Mouse (Mus musculus): ENCODE measurements around the gene Sez6l. TPM values are rescaled to one million over a fixed set of nuclear protein-coding genes. Genes with fewer than 3 reads are reported as not detected.

Sez6l gene
- polyA plus RNA-seq (2015; fragmentation: Nextera tagmentation; extraction: Ambion mirVana), result 26.7 and 32.5 TPM in 2 replicates

DNA sequence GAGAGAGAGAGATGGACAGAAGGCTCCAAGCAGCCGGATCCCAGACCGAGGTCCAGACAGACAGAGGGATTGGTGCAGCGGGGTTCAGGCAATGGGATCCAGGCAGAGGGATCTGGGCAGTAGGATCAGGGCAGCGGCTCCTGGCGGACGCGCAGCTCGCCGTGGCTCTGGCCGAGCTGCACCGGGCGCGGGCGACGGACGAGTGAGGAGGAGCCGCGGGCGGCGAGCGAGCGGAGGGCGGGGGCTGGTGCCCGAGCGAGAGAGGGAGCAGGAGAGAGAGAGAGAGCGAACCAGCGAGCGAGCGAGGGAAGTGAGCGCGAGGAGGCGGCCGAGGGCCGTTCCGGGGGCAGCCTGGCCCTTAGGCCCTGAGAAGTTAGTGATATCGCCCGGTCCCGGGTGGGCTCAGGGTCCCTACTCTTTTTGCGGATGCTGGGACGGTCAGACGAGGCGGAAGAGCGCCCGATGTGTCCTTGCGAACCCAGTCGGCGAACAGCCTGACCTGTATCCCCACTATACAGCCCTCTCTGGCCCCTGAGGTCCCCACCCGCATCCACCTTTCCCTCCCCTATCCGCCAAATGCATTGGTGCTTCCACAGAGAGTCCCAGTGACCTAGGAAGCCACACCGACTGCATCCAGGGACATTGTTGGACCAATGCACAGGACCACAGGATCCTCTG, at the start of gene Sez6l:
Gene Sez6l, minus strand, starts transcription at position 193 of the 678 bp plus-strand sequence.
- Histone ChIP-seq H3K36me3 (no peaks in the 10 kb centered on the region), H3K4me3 (replicated peaks) (peak within 1 kb of the TSS; percentile 68), H3K27me3 (replicated peaks) (no peaks in the 10 kb centered on the region), H3K27ac (replicated peaks) (peak within 1 kb of the TSS; percentile 82), H3K4me1 (peaks cover 62% of the 10 kb centered on the region), H3K9ac (replicated peaks) (peak within 1 kb of the TSS; percentile 77), H3K9me3 (replicated peaks) (no peaks in the 10 kb centered on the region), H3K4me2 (peak within 1 kb of the TSS; percentile 76)
- ATAC-seq (ENCODE audit: low FRiP score), result peak; percentile 81
- under 1% methylated on average over 45 of the region's 50 CpGs for whole genome bisulfite sequencing

DNA sequence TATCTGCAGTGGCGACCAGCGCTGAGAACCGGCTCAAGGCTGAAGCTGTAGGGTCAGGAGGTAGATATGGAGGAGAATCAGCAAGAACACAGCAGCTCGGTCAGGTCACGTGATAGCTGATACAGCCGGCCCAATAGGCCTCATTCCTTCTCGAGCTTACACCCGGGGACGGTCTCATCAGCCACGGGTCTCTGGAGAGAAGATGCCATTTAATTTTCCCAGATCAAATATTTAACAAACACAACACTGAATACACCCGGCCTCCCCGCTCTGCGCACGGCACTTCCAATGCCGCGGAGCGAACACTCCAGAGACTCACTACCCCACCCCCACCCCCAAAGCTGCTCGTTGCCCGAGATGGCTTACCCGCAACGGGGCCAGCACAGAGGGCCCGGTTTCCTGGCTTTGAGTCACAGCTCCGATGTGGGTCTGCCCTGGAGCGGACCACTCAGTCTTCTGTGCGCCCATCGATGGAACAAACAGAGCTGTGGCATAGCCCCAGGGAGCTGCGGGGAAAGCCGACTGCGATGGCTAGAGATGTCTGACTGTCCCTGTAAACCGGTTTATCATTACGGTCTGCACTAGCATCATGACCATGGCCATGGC, 48.7 kb upstream of the Sez6l start:
- no peaks in the 10 kb centered on the region for H3K36me3 ChIP-seq
- no peak overlapping the region for H3K4me3 ChIP-seq (replicated peaks)
- H3K4me2 ChIP-seq, result peak overlapping the region; percentile 35
- H3K27me3 ChIP-seq (replicated peaks), result 0 out of 2 replicates have a peak, but pooled peaks cover 4% of the 10 kb centered on the region
- no peak overlapping the region; the same call in 1 of the 2 replicates for H3K27ac ChIP-seq (replicated peaks)
- peak; percentile 21; the same call in 1 of the 2 replicates for ATAC-seq (ENCODE audit: low FRiP score)
- peaks cover 35% of the 10 kb centered on the region for H3K4me1 ChIP-seq
- no peaks in the 10 kb centered on the region for H3K9me3 ChIP-seq (replicated peaks)
- 37% methylated on average over 31 of the region's 31 CpGs for WGBS
- H3K9ac ChIP-seq (replicated peaks), result no peak overlapping the region

DNA sequence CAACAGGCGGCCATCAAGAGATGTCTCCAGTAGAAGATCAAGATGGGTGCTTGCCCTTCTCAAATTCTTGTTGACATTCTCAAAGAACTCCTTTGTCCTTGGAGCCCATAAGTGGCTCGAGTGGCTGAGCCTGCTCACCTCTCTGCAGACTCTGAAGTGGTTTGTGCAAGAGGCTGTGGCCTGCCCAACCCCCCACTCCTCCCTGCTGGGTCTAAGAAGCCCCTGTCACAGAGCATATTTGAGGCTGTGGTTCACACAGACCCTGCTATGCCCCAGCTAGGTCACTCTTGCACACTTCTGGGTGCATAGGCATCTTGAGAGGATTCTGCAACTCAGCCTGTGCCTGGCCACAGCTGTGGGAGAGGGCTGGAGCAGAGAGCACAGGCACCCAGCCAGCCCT, 46.0 kb upstream of the Sez6l start:
- 50% methylated on average over 2 of the region's 2 CpGs for WGBS
- Histone ChIP-seq H3K27ac (replicated peaks) (no peak overlapping the region), H3K9ac (replicated peaks) (no peak overlapping the region)

DNA sequence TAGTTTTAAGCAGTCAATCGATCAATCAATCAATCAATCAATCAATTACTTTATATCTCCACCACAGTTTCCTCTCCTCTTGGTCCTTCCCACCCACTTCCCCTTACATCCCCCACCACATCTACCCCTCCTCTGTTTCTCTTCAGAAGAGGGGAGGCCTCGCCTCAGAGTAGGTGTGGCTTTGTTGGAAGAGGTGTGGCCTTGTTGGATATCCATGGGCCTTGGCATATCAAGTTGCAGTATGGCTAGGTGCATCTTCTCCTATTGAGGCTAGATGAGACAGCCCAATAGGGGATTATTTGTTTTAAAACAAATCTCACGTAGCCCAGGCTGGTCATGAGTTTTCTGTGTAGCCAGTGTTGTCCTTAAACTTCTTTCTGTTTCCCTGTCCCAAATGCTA, 43.3 kb upstream of the Sez6l start:
- H3K9me3 ChIP-seq (replicated peaks), result no peaks in the 10 kb centered on the region
- no peak overlapping the region for H3K9ac ChIP-seq (replicated peaks)
- no peak for ATAC-seq (ENCODE audit: low FRiP score)
- peaks cover 15% of the 10 kb centered on the region for H3K4me1 ChIP-seq
- H3K27me3 ChIP-seq (replicated peaks), result 0 out of 2 replicates have a peak, but pooled peaks cover 4% of the 10 kb centered on the region
- no peak overlapping the region for H3K4me3 ChIP-seq (replicated peaks)
- no peak overlapping the region for H3K4me2 ChIP-seq
- WGBS, result 64% methylated on average over 3 of the region's 3 CpGs
- no peak overlapping the region for H3K27ac ChIP-seq (replicated peaks)
- H3K36me3 ChIP-seq, result no peaks in the 10 kb centered on the region

More for the DNA sequence above, 46.0 kb upstream of the Sez6l start:
- no peak overlapping the region for H3K4me2 ChIP-seq
- no peak for ATAC-seq (ENCODE audit: low FRiP score)
- H3K9me3 ChIP-seq (replicated peaks), result no peaks in the 10 kb centered on the region
- H3K4me1 ChIP-seq, result peaks cover 26% of the 10 kb centered on the region
- no peak overlapping the region for H3K4me3 ChIP-seq (replicated peaks)
- no peaks in the 10 kb centered on the region for H3K36me3 ChIP-seq
- 0 out of 2 replicates have a peak, but pooled peaks cover 4% of the 10 kb centered on the region for H3K27me3 ChIP-seq (replicated peaks)

DNA sequence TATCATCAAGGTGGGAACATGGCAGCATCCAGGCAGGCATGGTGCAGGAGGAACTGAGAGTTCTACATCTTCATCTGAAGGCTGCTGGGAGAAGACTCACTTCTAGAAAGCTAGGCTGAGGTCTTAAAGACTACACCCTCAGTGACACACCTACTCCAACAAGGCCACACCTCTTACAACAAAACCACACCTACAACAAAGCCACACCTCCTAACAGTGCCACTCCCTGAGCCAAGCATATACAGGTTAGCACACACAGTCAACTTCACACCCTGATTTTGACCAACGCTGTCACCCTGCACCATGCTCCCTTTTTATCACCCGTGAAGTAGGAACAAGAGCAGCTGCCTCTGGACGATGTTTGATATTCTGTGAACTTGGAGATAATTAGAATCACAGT, 42.4 kb upstream of the Sez6l start:
- H3K9me3 ChIP-seq (replicated peaks), result no peaks in the 10 kb centered on the region
- H3K4me3 ChIP-seq (replicated peaks), result no peak overlapping the region
- no peak overlapping the region for H3K9ac ChIP-seq (replicated peaks)
- H3K36me3 ChIP-seq, result no peaks in the 10 kb centered on the region
- ATAC-seq (ENCODE audit: low FRiP score), result no peak
- H3K27ac ChIP-seq (replicated peaks), result no peak overlapping the region
- H3K4me1 ChIP-seq, result peaks cover 21% of the 10 kb centered on the region
- WGBS, result 83% methylated on average over 3 of the region's 3 CpGs
- 0 out of 2 replicates have a peak, but pooled peaks cover 4% of the 10 kb centered on the region for H3K27me3 ChIP-seq (replicated peaks)
- H3K4me2 ChIP-seq, result no peak overlapping the region

DNA sequence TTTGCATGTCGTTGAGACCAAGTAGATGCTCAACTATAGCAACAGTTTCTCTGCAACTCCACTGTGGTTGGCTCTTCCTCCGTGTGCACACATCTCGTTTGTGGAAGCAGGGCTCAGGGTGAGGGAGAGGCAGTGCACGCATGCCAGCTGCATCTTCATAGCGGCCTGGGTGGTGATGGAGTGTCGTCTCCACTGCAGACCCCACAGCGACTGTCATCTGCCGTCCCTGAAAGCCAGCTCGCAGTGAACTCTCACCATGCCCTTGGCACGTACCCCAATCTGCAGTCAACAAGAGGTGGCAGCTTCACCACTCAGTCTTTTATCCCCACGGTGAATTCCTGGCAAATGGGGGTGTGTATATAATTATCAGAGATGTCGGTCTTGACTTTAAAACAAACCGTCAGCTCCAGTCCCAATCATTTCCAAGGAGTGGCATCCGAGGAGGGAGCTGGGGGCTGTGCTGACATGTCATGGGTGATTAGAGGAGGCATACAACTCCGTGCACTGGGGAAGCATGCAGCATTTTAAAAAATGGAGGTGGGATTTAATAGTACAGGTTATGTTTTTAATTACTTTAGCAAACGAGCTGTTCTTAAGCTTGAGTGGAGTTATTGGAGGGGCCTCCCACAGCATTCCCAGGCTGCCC, 40.7 kb upstream of the Sez6l start:
- Histone ChIP-seq H3K9ac (replicated peaks) (no peak overlapping the region), H3K36me3 (no peaks in the 10 kb centered on the region), H3K4me3 (replicated peaks) (no peak overlapping the region), H3K4me1 (peaks cover 17% of the 10 kb centered on the region), H3K27ac (replicated peaks) (no peak overlapping the region), H3K9me3 (replicated peaks) (no peaks in the 10 kb centered on the region), H3K4me2 (no peak overlapping the region), H3K27me3 (replicated peaks) (0 out of 2 replicates have a peak, but pooled peaks cover 4% of the 10 kb centered on the region)
- ATAC-seq (ENCODE audit: low FRiP score), result no peak
- WGBS, result 68% methylated on average over 16 of the region's 16 CpGs

DNA sequence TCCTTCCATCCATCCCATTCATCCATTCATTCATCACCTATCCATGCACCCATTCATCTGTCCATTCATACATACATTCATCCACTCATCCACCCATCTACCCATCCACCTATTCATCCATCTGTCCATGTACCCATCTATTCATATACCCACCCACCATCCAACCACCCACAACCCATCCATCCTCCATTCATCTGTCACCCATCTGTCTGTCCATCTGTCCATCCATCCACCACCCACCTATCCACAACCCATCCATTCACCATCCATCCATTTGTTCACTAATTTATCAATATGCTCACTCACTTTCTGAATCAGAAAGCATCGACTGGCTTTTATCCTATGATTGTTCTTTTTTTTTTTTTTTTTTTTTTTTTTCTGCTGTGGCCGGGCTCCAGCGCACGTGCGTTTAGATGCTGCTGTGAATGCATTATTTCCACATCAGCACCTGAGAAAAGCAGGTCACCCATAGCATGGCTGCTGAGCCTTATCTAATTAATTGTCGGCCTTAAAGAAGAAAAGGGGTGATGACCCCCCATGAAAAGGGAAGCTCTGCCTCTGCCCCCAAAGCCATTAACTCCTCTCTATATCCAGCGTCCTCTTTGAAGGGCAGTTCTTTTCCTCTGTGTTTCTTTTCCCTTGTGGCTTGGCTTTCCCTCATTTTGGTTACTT, 39.1 kb upstream of the Sez6l start:
- Histone ChIP-seq H3K27me3 (replicated peaks) (no peaks in the 10 kb centered on the region), H3K27ac (replicated peaks) (no peak overlapping the region), H3K4me2 (no peak overlapping the region), H3K9ac (replicated peaks) (no peak overlapping the region), H3K4me1 (peaks cover 17% of the 10 kb centered on the region), H3K9me3 (replicated peaks) (no peaks in the 10 kb centered on the region), H3K4me3 (replicated peaks) (no peak overlapping the region), H3K36me3 (no peaks in the 10 kb centered on the region)
- WGBS, result 38% methylated on average over 7 of the region's 7 CpGs
- no peak for ATAC-seq (ENCODE audit: low FRiP score)

DNA sequence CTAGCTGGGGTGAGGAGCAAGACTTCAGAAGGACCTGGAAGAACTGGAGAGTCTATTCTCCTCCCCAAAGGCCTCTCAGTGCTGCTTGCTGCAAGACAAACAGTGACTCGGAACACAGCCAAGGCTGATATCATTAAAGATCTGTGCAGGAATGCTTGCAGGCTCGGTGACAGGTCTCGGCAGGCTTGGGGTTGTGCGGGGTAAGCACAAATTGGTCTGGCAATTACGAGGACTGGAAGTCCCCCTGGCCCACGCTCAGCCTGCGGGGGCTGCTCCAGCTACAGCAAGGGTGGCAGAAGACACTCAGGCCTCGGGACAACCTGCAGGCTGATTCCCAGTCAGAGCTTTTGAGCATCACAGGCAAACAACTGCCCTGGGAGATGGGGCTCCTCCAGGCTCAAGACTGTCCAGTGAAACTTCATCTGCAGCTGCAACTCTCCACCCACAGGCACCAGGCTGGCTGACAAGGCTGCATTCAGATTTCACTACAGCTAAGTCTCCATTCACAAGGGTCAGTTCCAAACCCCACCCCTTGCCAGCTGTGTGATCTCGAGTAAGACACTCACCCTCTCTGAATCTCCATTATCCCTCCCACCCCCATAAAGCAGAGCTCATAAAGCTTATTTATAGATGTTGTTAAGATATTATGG, 31.0 kb upstream of the Sez6l start:
- H3K36me3 ChIP-seq, result no peaks in the 10 kb centered on the region
- peaks cover 45% of the 10 kb centered on the region for H3K4me1 ChIP-seq
- H3K4me2 ChIP-seq, result no peak overlapping the region
- no peak overlapping the region for H3K9ac ChIP-seq (replicated peaks)
- H3K4me3 ChIP-seq (replicated peaks), result no peak overlapping the region
- no peaks in the 10 kb centered on the region for H3K9me3 ChIP-seq (replicated peaks)
- ATAC-seq (ENCODE audit: low FRiP score), result no peak
- H3K27ac ChIP-seq (replicated peaks), result 0 out of 2 replicates have a peak overlapping the region, but pooled peaks have one; percentile 13
- no peaks in the 10 kb centered on the region for H3K27me3 ChIP-seq (replicated peaks)
- 27% methylated on average over 9 of the region's 9 CpGs for WGBS

DNA sequence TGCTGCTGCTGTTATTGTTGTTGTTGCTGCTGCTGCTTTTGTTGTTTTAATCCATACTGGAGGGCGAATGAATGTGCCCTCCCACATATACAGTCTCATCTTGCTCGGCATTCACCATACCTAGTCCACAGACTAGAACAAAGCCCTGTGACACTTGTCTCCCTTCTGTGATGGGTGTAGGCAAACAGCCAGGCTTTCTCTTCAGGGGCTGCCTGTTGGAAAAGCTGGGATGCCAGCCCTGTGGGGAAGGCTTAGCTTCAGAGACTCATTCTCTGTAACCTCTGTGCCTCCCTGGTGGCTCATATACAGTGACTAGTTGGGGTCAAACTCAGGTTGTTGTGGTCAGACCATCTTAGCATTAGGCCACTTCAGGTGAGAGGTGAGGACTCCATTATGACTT, 30.1 kb upstream of the Sez6l start:
- Histone ChIP-seq H3K27me3 (replicated peaks) (no peaks in the 10 kb centered on the region), H3K4me3 (replicated peaks) (no peak overlapping the region), H3K36me3 (no peaks in the 10 kb centered on the region), H3K9ac (replicated peaks) (no peak overlapping the region), H3K9me3 (replicated peaks) (no peaks in the 10 kb centered on the region), H3K4me1 (peaks cover 45% of the 10 kb centered on the region), H3K4me2 (no peak overlapping the region), H3K27ac (replicated peaks) (no peak overlapping the region)
- no peak for ATAC-seq (ENCODE audit: low FRiP score)
- 74% methylated on average over 2 of the region's 2 CpGs for WGBS

DNA sequence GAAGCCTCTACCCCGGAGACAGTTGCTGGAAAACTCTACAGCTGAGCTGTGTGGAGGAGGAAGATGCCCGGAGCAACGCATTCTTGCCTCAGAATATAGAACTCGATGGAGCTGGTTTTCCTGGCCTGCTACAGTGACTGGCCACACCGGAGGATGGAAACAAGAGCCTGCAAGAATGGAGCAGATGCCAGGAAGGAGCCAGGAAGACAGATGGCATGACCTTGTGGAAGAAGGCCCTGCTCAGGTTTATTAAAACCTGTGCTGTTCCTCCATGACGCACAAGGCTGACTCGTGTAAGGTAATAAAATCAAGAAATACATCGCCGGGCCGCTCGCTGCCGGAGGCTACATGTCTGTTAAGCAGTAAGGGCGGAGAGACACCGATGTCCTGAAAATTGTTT, 28.4 kb upstream of the Sez6l start:
- Histone ChIP-seq H3K4me3 (replicated peaks) (no peak overlapping the region), H3K27ac (replicated peaks) (no peak overlapping the region; the same call in 1 of the 2 replicates), H3K36me3 (no peaks in the 10 kb centered on the region), H3K9ac (replicated peaks) (no peak overlapping the region), H3K4me1 (peaks cover 49% of the 10 kb centered on the region), H3K4me2 (no peak overlapping the region), H3K27me3 (replicated peaks) (no peaks in the 10 kb centered on the region), H3K9me3 (replicated peaks) (no peaks in the 10 kb centered on the region)
- no peak for ATAC-seq (ENCODE audit: low FRiP score)
- WGBS, result 70% methylated on average over 14 of the region's 14 CpGs

DNA sequence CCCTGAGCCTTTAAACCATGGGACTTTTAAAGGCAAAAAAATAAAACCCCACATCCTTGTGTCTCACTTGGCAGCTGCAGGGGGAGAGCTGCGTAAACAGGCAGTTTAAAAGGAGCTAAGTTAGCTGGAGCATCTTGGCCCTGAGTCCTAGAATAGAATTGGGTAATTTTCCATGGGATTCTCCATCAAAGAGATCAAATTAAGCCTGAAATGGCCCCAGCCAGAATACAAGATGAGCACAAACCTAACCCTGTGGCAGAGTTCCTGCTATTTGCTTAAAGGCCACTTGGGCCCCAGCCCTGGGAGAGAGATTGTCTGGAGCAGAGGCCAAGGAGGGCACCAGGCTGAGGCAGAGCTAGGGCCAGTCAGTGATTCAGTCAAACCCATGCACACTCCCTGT, 27.3 kb upstream of the Sez6l start:
- Histone ChIP-seq H3K27me3 (replicated peaks) (no peaks in the 10 kb centered on the region), H3K4me1 (peaks cover 52% of the 10 kb centered on the region), H3K36me3 (no peaks in the 10 kb centered on the region), H3K9me3 (replicated peaks) (no peaks in the 10 kb centered on the region), H3K9ac (replicated peaks) (no peak overlapping the region), H3K27ac (replicated peaks) (peak overlapping the region; percentile 48; the same call in 1 of the 2 replicates), H3K4me3 (replicated peaks) (no peak overlapping the region), H3K4me2 (no peak overlapping the region)
- WGBS, result 37% methylated on average over 1 of the region's 1 CpGs
- no peak for ATAC-seq (ENCODE audit: low FRiP score)

Measured in neural tube, embryonic 15.5 days (tissue).